Mouse (Mus musculus) urinary bladder, adult 18-20 months (tissue): ENCODE measurements around the gene Gmeb1.
A peak's percentile ranks its signal among the peaks of the same experiment; 100 is the strongest.
"Not testable (repeated sequence)": the region's sequence is repeated elsewhere in the genome, so short reads cannot be mapped to it uniquely, and the experiment has no call there.

Experiments used
- DNase-seq, 2 experiments: peaks; one replicate each; pipeline ENCODE4 v3.0.0; 2022; ENCODE audit warnings: low spot score in 2 of 2, mixed read lengths in 2 of 2

Gmeb1 gene

DNA sequence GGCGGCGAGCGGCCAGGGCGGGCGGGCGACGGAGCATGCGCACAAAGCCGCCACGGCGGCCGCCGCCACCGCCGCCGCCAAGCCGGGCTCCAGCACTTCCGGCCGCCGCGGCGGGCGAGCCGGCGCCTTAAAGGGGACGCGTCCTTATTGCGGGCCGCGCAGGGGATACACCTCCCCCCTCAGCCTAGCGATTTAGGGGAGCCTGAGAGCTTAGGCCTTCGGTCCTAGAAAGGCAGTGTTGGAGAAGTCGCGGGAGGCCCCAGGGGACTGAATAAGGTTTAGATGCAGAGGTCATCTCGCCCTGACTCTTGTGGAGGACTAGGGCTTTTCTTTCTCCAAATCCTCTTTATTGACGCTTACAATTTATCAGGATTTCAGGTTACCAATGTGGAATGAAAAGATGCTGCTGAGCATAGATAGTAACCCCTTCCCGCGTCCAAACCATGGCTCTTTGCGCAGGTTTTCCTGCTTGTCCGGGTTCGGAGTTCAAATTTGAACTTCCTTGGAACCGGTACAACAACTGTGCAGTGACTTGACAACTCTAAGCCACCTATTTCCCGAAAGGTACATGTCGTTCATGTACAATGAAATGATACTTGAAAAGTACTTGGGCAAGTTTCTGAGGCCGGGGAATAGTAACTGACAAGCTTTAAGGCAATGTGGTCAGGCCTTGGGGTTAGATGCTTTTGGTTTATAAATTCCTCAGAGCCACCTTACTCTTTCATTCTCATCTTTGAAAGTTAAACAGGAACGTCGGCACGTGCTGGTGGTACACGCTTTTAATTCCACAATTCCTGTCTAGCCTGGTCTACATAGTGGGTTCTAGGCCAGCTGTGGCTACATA is at the start of gene Gmeb1:
Gene Gmeb1, minus strand, starts transcription at position 89 of the 844 bp plus-strand sequence.
- peak; percentile 55 to 58 for DNase-seq

DNA sequence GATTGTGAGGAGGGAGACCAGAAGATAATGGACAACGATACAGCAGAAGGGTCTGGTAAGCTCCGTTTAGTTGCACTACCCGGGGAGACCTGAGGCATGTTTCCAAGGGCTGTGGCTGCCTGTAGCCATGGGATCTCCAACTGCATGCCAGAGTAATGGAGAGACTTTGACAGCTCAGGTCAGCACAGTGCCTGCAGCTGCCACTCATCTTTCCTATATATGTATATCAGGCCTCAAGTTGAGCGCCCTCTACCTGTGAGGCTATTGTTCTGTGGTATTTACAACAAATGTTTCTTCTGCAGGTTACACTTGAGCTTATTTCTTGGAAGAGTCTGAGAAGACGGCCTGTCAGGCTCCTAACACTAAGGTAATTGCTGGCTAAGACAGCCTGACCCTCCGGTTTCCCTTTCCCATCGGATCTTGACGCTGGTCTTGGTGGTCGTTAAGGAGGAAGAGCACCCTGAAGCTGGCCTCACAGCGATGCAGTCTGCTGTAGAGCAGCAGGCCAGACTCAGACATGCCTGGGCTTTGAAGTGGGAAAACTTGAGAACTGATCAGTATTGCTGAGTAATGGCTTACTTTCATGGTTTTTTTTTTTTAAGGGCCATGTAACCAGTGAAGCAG is 48.6 kb upstream of the Gmeb1 start:
- peak; percentile 16 to 33 for DNase-seq

DNA sequence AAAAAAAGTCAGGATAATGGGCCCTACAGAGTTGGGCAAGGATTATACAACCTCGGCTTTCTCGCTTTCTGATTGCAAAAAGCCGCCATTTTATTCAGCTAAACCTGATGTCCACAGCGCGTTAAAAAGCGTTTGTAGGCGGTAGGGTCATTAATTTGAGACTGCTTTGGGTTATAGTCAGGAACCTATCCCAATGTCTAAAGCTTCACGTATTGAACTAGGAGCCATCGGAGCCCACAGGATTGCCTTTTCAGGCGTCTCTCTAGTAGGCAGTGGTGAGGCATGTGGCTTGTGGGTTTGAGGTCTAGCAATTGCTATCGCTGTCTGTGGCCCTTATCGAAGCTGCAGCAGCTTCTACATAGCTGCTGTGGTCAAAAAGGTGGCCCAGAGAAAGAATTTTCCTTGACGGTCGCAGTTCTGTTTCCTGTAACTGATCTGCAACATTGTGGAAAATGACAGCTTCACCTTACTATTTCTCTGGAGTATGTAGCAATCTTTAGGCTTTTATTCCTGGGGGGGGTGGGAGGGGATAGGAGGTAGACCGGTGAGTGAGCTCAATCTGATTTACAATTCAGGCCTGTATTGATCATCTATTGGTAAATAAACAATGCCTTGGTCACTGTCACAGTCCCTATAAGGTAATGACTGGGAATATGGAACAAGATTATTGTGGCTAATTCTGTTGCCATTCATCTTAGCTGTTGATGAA is 47.9 kb upstream of the Gmeb1 start:
- DNase-seq: no peak

DNA sequence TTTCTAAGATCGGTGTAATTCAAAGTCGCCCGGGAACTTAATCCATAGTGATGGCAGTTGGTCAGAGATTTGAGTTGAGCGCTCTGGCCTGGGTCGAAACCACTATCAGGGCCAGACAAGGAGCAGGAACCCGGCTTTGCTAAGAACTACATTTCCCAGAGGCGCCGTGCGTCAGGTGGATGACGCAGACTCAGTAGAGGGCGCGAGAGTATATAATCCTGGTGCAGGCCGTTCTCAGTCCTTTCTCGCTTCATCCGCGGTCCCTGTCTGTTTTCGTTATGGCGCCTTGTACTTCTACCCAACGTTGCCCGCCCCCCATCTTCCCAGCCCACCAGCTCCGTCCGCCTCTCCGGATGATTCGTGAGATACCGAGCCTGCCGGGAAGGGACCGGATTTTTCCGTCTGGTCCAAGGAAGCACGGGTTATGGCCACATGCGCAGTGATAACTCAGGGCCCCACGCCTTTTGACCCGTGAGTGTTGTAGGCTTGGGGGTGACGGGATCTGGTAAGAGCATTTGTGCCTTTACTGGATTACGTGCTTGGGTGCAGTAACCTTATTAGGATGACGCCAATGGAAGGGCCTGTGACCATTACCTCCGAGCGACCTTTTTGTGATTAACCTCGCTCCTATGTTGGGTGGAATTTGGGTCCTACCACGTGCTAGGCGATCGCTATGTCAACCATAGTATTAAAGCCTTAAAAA is 47.2 kb upstream of the Gmeb1 start:
- peak; percentile 81 to 88 for DNase-seq

DNA sequence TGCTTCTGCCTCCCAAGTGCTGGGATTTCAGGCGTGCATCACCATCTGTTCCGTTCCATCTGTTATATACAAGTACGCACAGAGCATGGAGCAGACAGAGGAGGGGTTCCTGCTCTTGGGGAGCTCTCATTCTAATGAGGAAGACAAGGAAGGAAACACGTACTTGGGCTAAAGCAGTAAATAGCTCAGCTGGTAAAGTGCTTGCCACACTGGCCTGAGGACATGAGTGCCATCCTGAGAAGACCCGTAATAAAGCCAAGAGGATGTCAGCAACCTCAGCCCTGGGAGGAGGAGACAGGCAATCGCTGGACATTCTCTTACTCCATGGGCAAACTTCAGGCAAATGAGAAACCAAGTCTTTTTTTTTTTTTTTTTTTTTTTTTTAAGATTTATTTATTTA is 44.6 kb upstream of the Gmeb1 start:
- DNase-seq: no peak

DNA sequence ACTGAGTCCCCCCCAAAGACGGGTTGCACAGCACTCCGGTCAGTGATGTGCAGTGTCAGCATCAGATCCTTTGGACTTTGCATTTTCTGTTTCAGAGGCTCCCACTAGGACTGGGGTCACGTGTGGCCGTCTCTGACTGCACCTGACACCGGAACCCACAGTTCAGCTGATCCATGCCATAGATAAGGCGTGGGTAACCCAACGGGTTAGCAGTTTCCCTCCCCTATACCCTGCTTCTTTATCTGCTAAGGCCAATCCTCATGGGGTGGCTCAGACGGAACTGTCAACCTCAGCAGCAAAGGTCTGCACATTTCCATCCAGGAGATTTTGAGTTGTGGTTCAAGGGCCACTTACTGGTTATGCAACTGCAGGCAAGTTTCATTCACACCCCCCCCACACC is 43.9 kb upstream of the Gmeb1 start:
- no peak for DNase-seq

DNA sequence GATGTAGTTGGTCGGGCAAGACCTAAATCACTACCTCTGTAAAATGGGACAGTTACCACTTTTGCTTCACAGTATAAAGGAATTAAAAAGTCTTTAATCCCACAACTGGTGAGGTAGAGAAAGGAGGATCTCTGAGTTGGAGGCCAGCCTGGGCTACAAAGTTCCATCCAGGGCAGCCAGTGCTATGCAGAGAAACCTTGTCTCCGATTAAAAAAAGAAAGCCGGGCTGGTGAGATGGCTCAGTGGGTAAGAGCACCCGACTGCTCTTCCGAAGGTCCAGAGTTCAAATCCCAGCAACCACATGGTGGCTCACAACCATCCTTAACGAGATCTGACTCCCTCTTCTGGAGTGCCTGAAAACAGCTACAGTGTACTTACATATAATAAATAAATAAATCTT is 42.1 kb upstream of the Gmeb1 start:
- DNase-seq: not testable (repeated sequence)

DNA sequence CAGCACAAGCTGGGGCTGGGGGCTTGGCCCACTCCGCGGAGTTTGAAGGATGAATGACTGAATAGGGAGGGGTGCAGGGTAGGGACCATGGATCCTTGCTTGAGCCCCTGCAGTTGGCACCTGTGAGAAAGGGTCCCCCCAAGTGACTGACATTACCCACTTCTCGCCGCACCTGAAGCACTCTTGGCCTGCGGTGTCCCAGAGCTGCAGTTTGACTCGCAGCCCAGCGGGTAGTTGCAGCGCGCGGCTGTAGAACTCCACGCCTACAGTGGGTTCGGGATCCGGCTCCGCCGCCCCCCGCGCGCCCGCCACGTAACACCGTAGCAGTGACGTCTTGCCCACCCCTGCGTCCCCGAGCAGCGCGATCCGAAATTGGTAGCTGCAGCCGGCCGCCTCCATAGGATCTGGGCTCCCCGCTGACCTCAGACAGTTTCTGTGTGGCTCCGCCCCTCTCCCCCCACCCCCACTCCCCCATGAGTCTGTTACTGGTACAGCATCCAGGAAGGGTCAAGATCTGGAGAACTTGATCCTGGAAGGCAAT is 41.6 kb upstream of the Gmeb1 start, which contains the start of gene Rab42:
Gene Rab42, minus strand, starts transcription at position 447 of the 541 bp plus-strand sequence.
- DNase-seq: peak; percentile 29 to 48

DNA sequence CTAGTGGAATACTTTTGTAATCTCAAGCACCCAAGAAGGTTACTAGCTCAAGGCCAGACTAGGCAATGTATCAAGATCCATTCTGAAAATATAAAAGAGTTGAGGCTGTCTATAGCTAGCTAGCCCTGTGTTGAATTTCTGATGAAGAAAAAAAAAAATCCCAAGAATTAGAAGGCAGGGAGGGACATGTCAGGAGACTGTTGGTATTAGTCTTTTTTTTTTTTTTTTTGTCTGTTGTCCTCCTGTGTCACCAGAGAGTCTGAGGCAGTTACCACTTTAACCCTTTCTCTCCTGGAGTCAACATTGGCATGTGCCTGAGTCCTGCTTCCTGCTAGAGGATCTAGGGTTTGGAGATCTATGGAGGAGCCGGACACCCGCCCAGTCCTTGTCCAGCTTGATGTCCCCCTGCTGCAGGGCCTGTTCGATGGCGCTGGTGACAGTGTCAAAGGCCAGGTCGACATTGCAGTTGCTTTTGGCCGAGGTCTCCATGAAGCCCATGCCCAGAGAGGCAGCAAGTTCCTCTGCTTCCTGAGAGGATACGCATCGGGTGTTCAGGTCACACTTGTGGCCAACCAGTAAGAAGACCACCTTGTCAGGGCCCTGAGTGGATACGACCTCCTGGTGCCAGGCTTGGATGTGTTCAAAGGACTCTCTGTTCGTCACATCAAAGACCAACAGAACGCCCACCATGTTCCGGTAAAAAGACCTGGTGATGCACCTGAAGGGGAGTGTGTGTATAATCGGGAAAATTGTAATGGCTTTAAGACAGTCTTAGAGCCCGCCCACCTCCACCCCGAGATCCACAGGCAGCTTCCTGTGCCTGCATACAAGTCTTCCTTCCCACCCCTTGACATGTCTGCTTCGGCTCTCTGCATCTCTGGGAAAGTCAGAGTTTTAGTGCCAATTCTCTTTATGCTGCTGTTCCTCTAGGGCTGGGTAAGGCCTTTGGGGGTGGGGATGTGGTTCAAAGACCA is 40.9 kb upstream of the Gmeb1 start:
- DNase-seq: no peak

DNA sequence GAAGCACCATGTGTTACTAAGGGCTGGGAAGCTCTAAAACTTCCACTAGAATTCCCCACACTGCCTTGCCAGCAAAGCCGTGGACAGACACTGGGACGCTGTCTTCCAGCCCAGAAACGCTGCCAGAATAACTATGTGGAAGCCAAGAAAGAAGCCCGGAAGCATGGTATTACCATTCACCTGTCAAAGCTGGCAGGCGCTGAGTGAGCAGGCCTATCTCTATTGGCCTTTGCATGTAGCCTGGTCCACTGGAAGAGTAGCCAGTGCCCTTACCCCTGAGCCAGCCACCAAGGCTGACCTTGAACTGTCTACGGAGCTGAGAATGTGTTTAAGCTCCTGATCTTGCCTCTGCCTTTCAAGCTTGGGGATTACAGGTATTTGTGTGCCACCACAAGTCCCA is 40.1 kb upstream of the Gmeb1 start:
- DNase-seq: no peak

DNA sequence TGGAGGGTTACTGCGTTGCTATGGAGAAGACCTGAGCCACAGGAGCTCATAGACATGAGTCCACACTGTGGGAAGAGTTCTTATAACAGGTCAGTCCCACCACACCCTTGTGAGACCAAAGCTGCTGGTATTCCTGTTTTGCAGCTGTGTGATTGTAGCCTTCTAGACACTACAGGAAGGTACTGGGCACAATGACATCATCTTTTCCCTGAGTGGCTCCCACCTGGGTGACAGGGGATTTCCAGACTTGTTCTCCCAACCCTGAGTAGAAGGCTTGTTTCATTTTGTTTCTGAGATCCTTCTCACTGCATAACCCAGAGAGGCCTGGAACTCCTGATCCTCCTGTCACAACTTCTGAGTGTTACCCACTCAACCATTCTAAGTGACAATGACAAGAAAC is 38.4 kb upstream of the Gmeb1 start:
- DNase-seq: no peak

DNA sequence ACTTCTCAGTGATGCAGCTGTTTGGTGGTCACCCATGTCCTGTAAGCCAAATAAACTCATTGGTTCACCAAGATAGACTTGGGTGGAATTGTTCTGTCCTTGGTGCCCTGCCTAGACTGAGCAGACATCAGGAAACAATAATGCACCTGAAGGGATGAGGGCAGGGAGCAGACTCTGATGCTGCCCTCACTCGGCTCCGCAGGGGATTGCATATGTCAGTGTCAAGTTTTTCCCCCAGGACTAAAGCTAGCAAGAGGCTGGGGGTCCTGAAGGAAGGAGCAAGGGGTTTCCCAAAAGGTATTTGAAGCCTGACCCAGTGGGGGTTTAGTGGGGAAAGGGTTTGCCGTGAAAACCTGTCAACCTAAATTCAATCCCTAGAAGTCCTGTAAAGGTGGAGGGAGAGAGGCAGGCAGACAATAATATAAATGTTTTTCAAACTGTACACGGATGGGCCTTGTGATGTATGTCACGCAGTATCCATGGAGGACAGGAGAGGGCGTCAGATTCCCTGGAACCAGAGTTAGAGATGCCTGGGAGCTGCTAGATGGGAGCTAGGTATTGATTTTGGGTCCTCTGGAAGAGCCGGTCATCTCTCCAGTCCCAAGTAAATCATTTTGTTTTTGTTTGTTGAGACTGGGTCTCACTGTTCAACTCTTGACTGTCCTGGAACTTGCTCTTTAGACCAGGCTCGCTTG is 34.4 kb upstream of the Gmeb1 start:
- no peak for DNase-seq

DNA sequence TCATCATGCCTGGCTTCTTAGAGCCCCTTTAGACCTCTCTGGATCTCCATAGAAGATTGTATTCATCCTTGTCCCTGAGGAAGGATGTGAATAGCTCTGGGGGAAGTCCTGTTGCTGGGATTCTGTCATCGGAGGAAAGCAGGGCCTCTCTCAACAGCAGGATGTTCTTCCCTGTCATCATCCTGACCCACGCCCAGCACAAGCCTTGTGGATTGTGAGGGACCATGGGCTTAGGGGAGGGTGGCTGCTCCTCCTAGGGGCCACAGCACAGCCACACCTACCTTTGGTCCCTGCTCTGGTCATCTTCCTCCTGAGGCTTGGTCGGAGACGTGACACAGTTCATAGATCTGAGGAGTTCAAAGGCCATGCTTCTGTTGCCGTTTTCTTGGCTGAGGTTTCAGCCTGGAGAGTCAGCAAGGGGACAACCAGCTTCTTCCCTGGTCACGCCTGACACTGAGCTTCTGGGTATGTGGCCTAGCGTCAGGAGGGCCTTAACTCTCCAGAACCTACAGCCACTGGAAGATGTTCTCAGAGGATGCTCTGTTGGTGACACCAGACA is 32.4 kb upstream of the Gmeb1 start:
- no peak for DNase-seq

DNA sequence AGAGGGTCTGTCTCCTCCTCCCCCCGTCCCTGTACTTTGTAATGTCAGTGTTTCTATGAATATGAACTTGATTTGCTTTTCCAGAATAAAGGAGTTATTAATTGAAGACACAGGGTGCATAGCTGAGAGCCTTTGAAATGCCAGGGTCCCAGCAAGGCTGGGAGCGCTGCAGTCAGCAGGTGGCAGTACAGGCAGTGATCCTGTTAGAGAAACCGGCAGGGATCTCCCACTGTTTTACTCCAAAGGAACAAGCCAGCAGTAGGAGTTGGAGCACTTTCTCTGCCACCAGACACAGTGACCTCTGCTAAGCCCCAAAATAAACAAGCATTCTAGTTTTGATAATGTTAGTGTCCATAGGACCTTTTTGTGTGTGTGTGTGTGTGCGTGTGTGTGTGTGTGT is 31.6 kb upstream of the Gmeb1 start:
- DNase-seq: no peak

DNA sequence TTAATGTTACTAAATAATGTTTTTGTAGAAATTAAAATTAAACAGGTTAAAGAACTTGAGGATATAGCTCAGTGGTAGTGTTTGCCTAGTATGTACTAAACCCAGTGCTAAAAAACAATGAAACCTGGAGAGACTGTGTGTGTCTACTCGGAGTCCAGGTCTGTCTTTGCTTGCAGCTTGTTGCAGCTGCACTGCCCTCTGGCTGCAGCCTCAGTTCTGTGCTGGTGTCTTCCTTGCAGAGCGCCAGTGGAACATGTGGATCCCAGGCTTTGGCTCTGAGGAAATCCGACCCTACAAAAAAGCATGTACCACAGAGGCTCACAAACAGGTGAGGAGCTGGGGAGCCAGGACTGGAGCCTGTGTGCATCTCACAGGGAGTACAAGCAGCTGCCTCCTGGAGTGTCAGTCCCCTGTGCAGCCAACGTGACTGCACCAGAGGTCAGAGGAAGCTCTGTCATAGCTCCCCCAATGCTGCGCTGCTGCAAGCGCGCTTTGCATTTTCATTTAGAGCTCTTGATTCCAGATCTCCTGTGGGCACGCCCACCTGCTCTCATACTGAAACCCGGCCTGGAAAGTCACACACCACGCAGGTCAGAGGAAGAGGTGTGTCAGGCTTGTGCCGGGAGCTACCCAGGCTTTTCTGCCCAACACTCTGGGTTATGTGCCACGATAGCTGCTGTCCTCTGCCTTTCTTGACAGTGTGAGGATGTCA is 30.4 kb upstream of the Gmeb1 start:
- no peak for DNase-seq

DNA sequence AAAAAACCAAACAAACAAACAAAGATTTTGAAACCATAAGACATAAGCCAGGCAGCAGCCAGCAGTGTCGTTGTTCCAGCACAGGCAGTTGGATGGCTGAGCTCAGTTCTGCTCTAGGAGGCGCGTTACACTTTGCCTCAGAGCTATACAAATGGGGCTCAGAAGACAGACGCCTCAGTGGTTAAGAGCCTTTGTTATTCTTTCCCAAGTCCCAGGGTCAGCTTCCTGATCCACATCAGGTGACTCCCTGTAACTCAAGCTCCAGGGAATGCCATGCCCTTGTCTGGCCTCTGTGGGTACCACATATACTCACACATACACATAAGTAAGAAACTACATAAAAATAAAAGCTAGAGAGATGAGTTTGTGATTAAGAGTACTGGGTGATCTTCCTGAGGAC is 29.7 kb upstream of the Gmeb1 start:
- DNase-seq: no peak

DNA sequence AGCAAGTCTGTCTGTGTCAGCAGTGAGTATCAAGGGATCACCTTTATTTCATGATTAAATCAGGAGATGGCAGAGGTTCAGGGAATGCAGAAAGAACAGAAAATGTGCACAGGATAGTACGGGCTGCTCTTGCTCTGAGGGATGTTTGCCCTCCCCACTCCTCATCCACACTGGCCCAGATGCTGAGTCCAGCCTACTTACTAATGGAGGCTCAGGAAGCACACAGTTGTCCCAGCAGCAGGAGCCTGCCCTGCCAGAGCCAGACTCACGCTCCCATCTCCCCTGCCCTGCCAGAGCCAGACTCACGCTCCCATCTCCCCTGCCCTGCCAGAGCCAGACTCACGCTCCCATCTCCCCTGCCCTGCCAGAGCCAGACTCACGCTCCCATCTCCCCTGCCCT is 27.4 kb upstream of the Gmeb1 start:
- not testable (repeated sequence) for DNase-seq

DNA sequence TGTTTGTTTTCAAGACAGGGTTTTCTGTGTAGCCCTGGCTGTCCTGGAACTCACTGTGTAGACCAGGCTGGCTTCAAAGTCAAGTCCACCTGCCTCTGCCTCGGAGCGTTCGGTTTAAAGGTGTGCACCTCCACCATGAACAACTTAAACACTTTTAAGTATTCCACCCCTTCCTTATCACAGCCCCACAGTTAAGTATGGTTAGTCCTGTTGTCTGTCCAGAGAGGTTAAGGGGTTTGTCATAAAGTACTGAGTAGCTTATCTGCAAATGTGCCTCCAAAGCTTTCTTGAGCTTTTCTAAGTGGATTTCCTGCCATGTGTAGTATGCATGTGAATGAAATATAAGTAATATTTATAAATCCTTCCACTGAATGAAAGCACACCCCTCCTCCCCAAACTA is 14.5 kb upstream of the Gmeb1 start:
- DNase-seq: no peak
